Mouse (Mus musculus) midbrain, postnatal 0 days (tissue): ENCODE measurements around the gene Ppargc1a. TPM values are rescaled to one million over a fixed set of nuclear protein-coding genes. Genes with fewer than 3 reads are reported as not detected.

ENCODE experiments used
- ATAC-seq: fragments of 200-750 bp; cut with Nextera tagmentation; 2 replicates; pipeline ENCODE4 v1.8.0; 2017; ENCODE audit warnings: moderate number of reproducible peaks, mild to moderate bottlenecking, moderate TSS enrichment, moderate library complexity; ENCODE audit not compliant: low FRiP score
- DNase-seq: peaks from one replicate; pipeline ENCODE4 v3.0.0-alpha.2; 2015; ENCODE audit warnings: low spot score
- H3K27ac ChIP-seq: fragments of 300-500 bp; sonication (generic); 2 replicates; pipeline ENCODE4 v1.5.1; 2014; ENCODE audit warnings: low read depth, mild to moderate bottlenecking, low read length, mixed read lengths
- H3K27me3 ChIP-seq: fragments of 300-500 bp; sonication (generic); 2 replicates; pipeline ENCODE4 v1.6.1; 2014; ENCODE audit warnings: low read length, control low read depth, mixed read lengths; ENCODE audit not compliant: insufficient read depth
- H3K36me3 ChIP-seq: fragments of 300-500 bp; sonication (generic); 2 replicates; pipeline ENCODE4 v1.6.1; 2014; ENCODE audit warnings: low read length, control low read depth, mixed read lengths; ENCODE audit not compliant: insufficient read depth
- H3K4me1 ChIP-seq: fragments of 300-500 bp; sonication (generic); 2 replicates; pipeline ENCODE4 v1.6.1; 2014; ENCODE audit warnings: mild to moderate bottlenecking, control low read depth, antibody characterized with exemption, low read length, mixed read lengths; ENCODE audit not compliant: insufficient read depth
- H3K4me2 ChIP-seq: fragments of 300-500 bp; sonication (generic); 2 replicates; pipeline ENCODE4 v1.6.1; 2014; ENCODE audit warnings: low read depth, mild to moderate bottlenecking, low read length, mixed read lengths; ENCODE audit not compliant: poor library complexity, severe bottlenecking
- H3K4me3 ChIP-seq: fragments of 300-500 bp; sonication (generic); 2 replicates; pipeline ENCODE4 v1.5.1; 2014; ENCODE audit warnings: low read depth, mild to moderate bottlenecking, low read length, moderate library complexity
- H3K9ac ChIP-seq: fragments of 300-500 bp; sonication (generic); replicated peaks from 2 replicates; pipeline ENCODE4 v1.6.1; 2014; ENCODE audit warnings: mild to moderate bottlenecking, low read length, moderate library complexity, mixed read lengths; ENCODE audit not compliant: poor library complexity, severe bottlenecking
- H3K9me3 ChIP-seq: fragments of 300-500 bp; sonication (generic); 2 replicates; pipeline ENCODE4 v1.6.1; 2016; ENCODE audit warnings: low read length, control low read depth
- CTCF ChIP-seq: IDR thresholded peaks from 2 replicates; pipeline ENCODE4 v1.5.1; 2016; ENCODE audit warnings: antibody characterized with exemption, mild to moderate bottlenecking
- WGBS: fragments of 180-500 bp; shearing (Covaris S2); extraction: QIAGEN DNeasy Blood & Tissue Kit; methylation state at CpG from one replicate; pipeline ENCODE4 v1.1.7; 2014; 5-methylcytosine and 5-hydroxymethylcytosine counted together
- polyA plus RNA-seq: library from polyadenylated mRNA; unstranded; fragments of >200 nt; fragmentation: Nextera tagmentation; extraction: Ambion mirVana; gene quantifications from 2 replicates; pipeline ENCODE4 v1.2.1, GENCODE M21; 2015
- total RNA-seq: library from RNA; depleted of rRNA; stranded (reverse); fragments of >200 nt; gene quantifications from 2 replicates; pipeline ENCODE4 v1.2.3, GENCODE M21; 2014

The Ppargc1a gene
- total and polyA plus RNA-seq, 2 experiments from 2014 or later = 15.7 to 17.9 TPM

DNA sequence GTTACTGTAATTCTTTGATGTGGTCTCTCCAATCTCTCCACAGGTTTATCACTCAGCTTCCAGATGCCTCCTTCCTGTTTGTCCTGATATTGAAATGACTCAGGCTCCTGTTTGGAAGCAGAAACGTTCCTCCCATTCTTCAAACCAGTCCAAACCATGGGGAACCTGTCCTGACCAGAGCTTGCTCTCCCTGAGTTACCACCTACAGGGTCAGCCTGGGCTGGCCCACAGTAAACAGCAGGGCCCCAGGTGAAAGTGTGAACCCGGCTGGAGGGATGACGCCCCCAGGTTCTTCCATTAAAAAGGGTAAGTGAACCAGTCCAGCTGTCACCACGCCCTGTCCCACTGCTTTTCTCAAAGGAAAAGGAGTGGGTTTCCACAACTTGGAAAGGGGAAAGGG lies 15.5 kb upstream of the Ppargc1a start:
- Histone ChIP-seq H3K9ac (no peak overlapping the region), H3K36me3 (no peaks in the 10 kb centered on the region), H3K27me3 (no peaks in the 10 kb centered on the region), H3K4me2 (no peak overlapping the region), H3K4me1 (no peaks in the 10 kb centered on the region), H3K4me3 (no peak overlapping the region), H3K9me3 (no peaks in the 10 kb centered on the region), H3K27ac (no peak overlapping the region)
- ATAC-seq (no peak), DNase-seq (no peak)
- no peak for TF ChIP-seq CTCF
- WGBS = 53% methylated on average over 4 of the region's 4 CpGs

DNA sequence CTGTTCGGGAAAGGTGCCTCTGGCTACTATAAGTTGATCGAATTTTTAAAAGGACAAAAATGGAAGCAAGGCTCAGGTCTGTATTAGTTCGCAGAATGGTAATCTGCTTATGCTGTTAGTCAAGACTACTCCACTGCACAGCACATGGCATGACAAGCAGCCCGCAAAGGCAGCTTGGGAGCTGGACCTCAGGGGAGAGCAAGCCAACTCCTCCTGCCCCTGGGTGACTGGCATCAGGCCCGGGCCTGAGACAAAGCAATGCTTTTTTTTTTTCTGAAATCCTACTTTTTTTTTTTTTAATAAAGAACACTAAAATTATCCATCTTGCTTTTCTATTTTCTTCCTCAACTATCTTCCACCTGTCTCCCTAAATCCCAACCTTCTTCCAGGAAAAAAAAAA lies 15.1 kb upstream of the Ppargc1a start:
- DNase-seq = peak; percentile 19
- no peak overlapping the region for H3K4me3 ChIP-seq

DNA sequence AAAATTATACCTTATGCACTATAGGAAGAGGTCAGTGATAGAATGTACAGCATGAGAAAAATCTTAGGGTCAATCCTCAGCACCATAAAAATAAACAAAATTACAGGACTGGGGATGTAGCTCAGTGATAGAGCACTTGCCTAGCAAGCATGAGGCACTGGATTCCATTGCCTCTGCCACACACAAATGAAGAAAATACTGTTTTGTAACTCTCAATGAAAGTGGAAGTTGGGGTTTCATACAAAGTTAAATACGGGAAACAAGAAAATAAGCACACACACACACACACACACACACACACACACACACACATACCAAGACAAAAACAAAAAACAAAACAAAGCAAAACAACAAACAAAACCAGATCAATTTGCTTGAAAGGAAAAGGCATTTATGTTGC lies 10.1 kb upstream of the Ppargc1a start:
- H3K27me3 ChIP-seq = no peaks in the 10 kb centered on the region
- H3K4me1 ChIP-seq = no peaks in the 10 kb centered on the region
- H3K4me2 ChIP-seq = no peak overlapping the region
- no peaks in the 10 kb centered on the region for H3K9me3 ChIP-seq
- H3K9ac ChIP-seq = no peak overlapping the region
- H3K36me3 ChIP-seq = no peaks in the 10 kb centered on the region
- ATAC-seq (no peak), DNase-seq (no peak)
- H3K27ac ChIP-seq = no peak overlapping the region
- H3K4me3 ChIP-seq = no peak overlapping the region
- no peak for TF ChIP-seq CTCF
- WGBS = 96% methylated on average over 1 of the region's 1 CpGs

More for the DNA sequence above, 15.1 kb upstream of the Ppargc1a start:
- no peak for TF ChIP-seq CTCF
- 55% methylated on average over 5 of the region's 5 CpGs for WGBS
- Histone ChIP-seq H3K4me2 (no peak overlapping the region), H3K4me1 (no peaks in the 10 kb centered on the region), H3K27me3 (no peaks in the 10 kb centered on the region), H3K9ac (no peak overlapping the region), H3K36me3 (no peaks in the 10 kb centered on the region), H3K9me3 (no peaks in the 10 kb centered on the region), H3K27ac (no peak overlapping the region)
- no peak for ATAC-seq

DNA sequence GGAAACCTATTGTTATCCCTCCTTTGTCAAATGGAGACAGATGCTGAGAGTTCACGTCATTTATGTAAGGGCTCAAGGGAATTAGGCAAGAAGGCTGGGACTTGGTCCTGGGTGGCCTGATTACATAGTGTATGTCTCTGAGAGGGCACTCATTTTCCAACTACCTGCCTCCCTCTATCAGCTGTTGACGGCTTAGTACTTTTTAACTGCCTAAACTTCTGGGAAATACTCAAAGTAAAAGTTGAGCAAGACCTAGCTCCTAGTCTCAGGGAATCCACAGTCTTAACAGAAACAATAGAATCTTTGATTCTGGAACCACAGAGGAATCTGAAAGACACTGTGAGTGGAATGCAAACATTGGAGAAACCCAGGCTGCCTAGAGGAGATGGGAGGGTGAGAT lies 6.2 kb upstream of the Ppargc1a start:
- 44% methylated on average over 2 of the region's 2 CpGs for WGBS
- ATAC-seq (no peak), DNase-seq (no peak)
- H3K4me2 ChIP-seq = no peak overlapping the region
- no peak overlapping the region for H3K27ac ChIP-seq
- no peak for TF ChIP-seq CTCF
- H3K4me1 ChIP-seq = no peaks in the 10 kb centered on the region
- no peaks in the 10 kb centered on the region for H3K27me3 ChIP-seq
- H3K36me3 ChIP-seq = no peaks in the 10 kb centered on the region
- H3K9me3 ChIP-seq = no peaks in the 10 kb centered on the region
- no peak overlapping the region for H3K9ac ChIP-seq
- H3K4me3 ChIP-seq = no peak overlapping the region

DNA sequence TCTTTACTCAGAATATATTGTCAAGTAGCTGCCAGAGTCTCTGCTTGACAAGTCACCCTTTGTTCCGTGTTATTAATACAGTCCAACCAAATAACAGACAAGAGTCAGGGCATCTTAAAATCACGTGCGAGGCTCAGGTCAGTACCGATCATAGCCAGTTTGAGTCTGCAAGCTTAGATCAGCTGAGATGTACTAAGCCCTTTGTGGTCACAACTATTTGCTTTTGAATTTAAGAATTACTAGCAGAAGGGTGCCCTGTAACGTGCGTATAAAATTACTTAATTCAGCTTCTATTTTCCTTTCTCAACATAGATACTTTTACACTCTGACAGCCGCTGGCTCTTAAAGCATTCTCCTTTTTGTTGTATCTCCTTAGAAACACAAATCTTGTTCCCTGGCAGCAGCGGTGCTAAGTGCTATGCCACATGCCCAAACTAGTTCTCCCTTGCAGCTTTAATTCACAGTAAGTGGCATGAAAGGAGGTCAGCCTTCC lies 718 bp upstream of the Ppargc1a start:
- H3K4me2 ChIP-seq = peak overlapping the region; percentile 7; the same call in 1 of the 2 replicates
- DNase-seq (peak; percentile 65), ATAC-seq (peak; percentile 65)
- H3K9ac ChIP-seq = no peak overlapping the region
- H3K36me3 ChIP-seq = no peaks in the 10 kb centered on the region
- WGBS = 12% methylated on average over 8 of the region's 8 CpGs
- no peaks in the 10 kb centered on the region for H3K27me3 ChIP-seq
- H3K4me3 ChIP-seq = no peak overlapping the region
- no peaks in the 10 kb centered on the region for H3K9me3 ChIP-seq
- TF ChIP-seq CTCF = no peak
- H3K4me1 ChIP-seq = 0 out of 2 replicates have a peak, but pooled peaks cover 4% of the 10 kb centered on the region
- no peak overlapping the region for H3K27ac ChIP-seq

DNA sequence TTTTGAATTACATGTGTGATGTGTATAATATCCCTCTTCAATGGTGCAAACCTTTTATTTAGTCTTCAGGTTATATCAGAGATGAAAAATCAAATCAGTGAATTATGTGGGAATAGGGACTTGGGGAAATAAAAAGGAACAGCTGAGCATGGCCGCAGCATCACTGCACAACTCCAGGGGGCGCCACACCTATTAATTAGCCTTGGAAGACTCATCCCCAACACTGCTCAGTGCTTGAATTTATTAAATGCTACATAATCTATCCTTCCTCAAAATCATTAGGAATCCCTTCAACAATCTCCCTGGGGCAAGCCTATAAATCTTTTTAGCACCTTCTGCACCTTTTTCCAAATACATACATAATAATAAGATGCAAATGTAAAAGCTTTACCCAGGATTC lies 1.9 kb downstream of the Ppargc1a start:
- H3K4me3 ChIP-seq = no peak overlapping the region
- TF ChIP-seq CTCF = peak; percentile 44
- no peaks in the 10 kb centered on the region for H3K36me3 ChIP-seq
- 63% methylated on average over 2 of the region's 2 CpGs for WGBS
- no peak overlapping the region for H3K9ac ChIP-seq
- no peak overlapping the region for H3K4me2 ChIP-seq
- DNase-seq (no peak), ATAC-seq (no peak)
- H3K27me3 ChIP-seq = no peaks in the 10 kb centered on the region
- H3K4me1 ChIP-seq = 0 out of 2 replicates have a peak, but pooled peaks cover 4% of the 10 kb centered on the region
- H3K9me3 ChIP-seq = no peaks in the 10 kb centered on the region
- no peak overlapping the region for H3K27ac ChIP-seq
